Mouse (Mus musculus): ENCODE data around the gene Gpn3.
A peak's percentile ranks its signal among the peaks of the same experiment; 100 is the strongest.

Gpn3 gene

GRCm38 (mm10) chr5:122421271-122422068 lies 49.8 kb downstream of the Gpn3 start, which contains the start of gene Anapc7:
Gene Anapc7 (plus strand): TSS chr5:122421693.
- no peak for DNase-seq (ENCODE audit: inconsistent age in 2 of 2, low spot score in 1 of 2)

- DNase-seq (ENCODE audit: inconsistent age in 2 of 2, low spot score in 1 of 2) = peak; percentile 91 to 99
Measured at GRCm38 (mm10) chr5:122422071-122422964, 50.6 kb downstream of the Gpn3 start.

GRCm38 (mm10) chr5:122423083-122423482 lies 51.4 kb downstream of the Gpn3 start:
- DNase-seq (ENCODE audit: inconsistent age in 2 of 2, low spot score in 1 of 2) = no peak

- no peak for DNase-seq (ENCODE audit: inconsistent age in 2 of 2, low spot score in 1 of 2)
Measured at GRCm38 (mm10) chr5:122425550-122425949, 53.9 kb downstream of the Gpn3 start.

GRCm38 (mm10) chr5:122430036-122430775 lies 58.5 kb downstream of the Gpn3 start:
- DNase-seq (ENCODE audit: inconsistent age in 2 of 2, low spot score in 1 of 2) = no peak

DNA sequence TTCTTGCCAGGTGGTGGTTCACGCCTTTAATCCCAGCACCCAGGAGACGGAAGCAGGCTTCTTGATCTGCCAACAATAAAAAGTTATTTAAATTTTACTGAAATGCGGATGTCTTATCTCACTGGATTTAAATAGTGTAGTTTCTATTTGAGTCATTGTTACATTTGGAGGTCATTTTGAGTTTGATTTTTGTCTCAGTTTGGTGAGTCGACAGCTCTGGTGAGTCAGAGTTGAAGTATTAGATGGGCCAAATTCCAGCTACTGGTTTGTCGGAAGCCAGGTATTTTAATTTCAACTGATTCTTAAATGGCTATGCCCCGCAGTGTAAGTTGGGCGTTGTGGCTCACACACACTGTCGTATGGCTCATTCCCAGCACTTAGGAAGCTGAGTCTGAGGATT lies 59.5 kb downstream of the Gpn3 start:
- DNase-seq (ENCODE audit: inconsistent age in 2 of 2, low spot score in 1 of 2) = peak in 1 of 2 experiments; percentile 80

Measured in adrenal gland, adult (tissue).